Mouse (Mus musculus) heart, embryonic 15.5 days (tissue): Measurements from ENCODE around the gene Ska2. TPM values are rescaled to one million over a fixed set of nuclear protein-coding genes. Genes with fewer than 3 reads are reported as not detected.

ENCODE experiments used
- ATAC-seq: fragments of 200-750 bp; cut with Nextera tagmentation; replicated peaks from 2 replicates; pipeline ENCODE4 v1.8.0; 2017; ENCODE audit warnings: low read depth, moderate TSS enrichment; ENCODE audit not compliant: insufficient number of reproducible peaks, insufficient read depth, low FRiP score
- H3K27ac ChIP-seq: fragments of 300-500 bp; sonication (generic); 2 replicates; pipeline ENCODE4 v1.5.1; 2015; ENCODE audit warnings: mild to moderate bottlenecking, inconsistent platforms
- H3K27me3 ChIP-seq: fragments of 300-500 bp; sonication (generic); 2 replicates; pipeline ENCODE4 v1.6.1; 2015; ENCODE audit warnings: inconsistent platforms
- H3K36me3 ChIP-seq: fragments of 300-500 bp; sonication (generic); 2 replicates; pipeline ENCODE4 v1.6.1; 2015; ENCODE audit warnings: mild to moderate bottlenecking, inconsistent platforms
- H3K4me1 ChIP-seq: fragments of 300-500 bp; sonication (generic); replicated peaks from 2 replicates; pipeline ENCODE4 v1.6.1; 2015; ENCODE audit warnings: inconsistent platforms
- H3K4me2 ChIP-seq: fragments of 300-500 bp; sonication (generic); 2 replicates; pipeline ENCODE4 v1.6.1; 2015; ENCODE audit warnings: inconsistent platforms, mild to moderate bottlenecking, moderate library complexity
- H3K4me3 ChIP-seq: fragments of 300-500 bp; sonication (generic); 2 replicates; pipeline ENCODE4 v1.5.1; 2015; ENCODE audit warnings: mild to moderate bottlenecking, inconsistent platforms
- H3K9ac ChIP-seq: fragments of 300-500 bp; sonication (generic); 2 replicates; pipeline ENCODE4 v1.6.1; 2015; ENCODE audit warnings: mild to moderate bottlenecking, inconsistent platforms
- H3K9me3 ChIP-seq: fragments of 300-500 bp; sonication (generic); replicated peaks from 2 replicates; pipeline ENCODE4 v1.6.1; 2016; ENCODE audit warnings: inconsistent platforms
- WGBS: fragments of 180-500 bp; shearing (Covaris S2); methylation state at CpG from one replicate; pipeline ENCODE4 v1.1.7; 2015; ENCODE audit warnings: mixed read lengths; 5-methylcytosine and 5-hydroxymethylcytosine counted together
- polyA plus RNA-seq: library from polyadenylated mRNA; unstranded; fragments of >200 nt; fragmentation: Nextera tagmentation; extraction: Ambion mirVana; gene quantifications from 2 replicates; pipeline ENCODE4 v1.2.1, GENCODE M21; 2015

The Ska2 gene
- polyA plus RNA-seq, 1 experiment from 2014 or later: 46.9 TPM

DNA sequence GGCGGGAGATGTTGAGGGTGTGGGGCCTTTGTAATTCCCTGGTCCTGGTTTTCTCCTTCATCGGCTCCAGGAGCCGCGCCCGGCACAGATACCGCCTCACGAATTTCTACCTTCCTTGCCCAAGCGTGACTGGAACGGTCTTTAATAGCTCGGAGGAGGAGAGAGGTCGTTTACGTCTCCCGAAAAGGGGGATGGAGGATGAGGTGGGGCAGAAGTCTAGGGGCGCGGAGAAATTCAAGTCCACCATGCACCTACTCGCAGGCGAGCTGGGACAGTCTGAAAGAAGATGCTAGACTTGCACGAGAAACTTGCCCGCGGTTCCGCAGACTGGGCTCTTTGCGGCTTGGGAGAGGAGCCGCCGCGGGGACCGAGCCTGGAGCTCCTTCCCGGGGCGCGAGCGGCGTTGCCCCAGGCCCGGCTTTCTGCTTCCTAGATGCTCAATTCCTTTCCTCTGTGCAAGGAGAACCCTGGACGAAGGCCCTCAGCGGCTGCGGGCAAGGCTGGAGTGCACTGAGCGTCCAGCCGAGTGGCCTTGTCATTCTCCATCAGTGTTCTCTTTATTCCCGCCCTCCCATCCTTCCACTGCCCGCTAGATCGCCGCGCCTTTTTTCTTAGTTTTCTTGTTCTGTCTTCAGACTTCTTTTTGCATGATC, 611 bp downstream of the Ska2 start:
- H3K4me1 ChIP-seq: peaks cover 24% of the 10 kb centered on the region
- H3K27me3 ChIP-seq: no peaks in the 10 kb centered on the region
- no peak for ATAC-seq
- peak overlapping the region; percentile 97 for H3K27ac ChIP-seq
- peaks cover 19% of the 10 kb centered on the region for H3K36me3 ChIP-seq
- WGBS: under 1% methylated on average over 42 of the region's 42 CpGs
- no peaks in the 10 kb centered on the region for H3K9me3 ChIP-seq
- H3K4me2 ChIP-seq: peak overlapping the region; percentile 72
- H3K9ac ChIP-seq: peak overlapping the region; percentile 87
- peak overlapping the region; percentile 90 for H3K4me3 ChIP-seq

DNA sequence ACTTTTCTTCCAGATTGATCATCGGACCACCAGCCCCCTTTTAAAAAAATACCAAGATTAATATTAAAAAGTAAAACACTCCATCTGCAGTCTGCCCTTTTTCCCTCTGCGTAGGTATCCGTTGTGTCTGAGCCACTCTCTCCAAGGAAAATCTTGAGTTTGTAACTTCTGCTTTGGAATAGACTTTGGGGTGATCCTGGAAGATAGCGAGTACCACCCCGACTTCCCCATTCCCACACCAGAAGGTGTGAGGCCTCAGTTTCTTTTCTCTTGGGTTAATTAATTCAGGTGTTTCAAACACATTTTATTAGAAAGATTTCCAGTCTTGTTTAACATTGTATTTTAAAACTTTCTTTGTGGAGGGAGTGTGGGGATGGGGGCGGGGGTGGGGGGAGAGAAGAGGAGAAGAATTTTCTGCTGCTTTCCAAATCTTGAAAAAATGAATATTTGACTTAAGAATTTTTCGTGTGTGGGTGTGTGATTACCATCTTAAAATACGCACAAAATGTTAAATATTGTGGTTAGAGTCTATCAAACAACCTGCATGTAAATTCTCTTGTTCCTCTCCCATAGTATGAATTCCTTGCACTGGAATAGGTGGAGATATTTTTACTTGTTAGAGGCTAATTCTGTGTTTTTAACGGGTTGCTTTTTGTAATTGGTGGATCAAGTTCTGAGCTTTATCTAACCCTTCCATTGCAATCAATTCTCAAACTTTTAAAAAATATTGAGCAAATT, 1.3 kb downstream of the Ska2 start:
- ATAC-seq: no peak
- peaks cover 19% of the 10 kb centered on the region for H3K36me3 ChIP-seq
- no peaks in the 10 kb centered on the region for H3K27me3 ChIP-seq
- peak overlapping the region; percentile 87 for H3K9ac ChIP-seq
- H3K27ac ChIP-seq: peak overlapping the region; percentile 97
- H3K4me3 ChIP-seq: peak overlapping the region; percentile 90
- peaks cover 24% of the 10 kb centered on the region for H3K4me1 ChIP-seq
- H3K4me2 ChIP-seq: peak overlapping the region; percentile 72
- no peaks in the 10 kb centered on the region for H3K9me3 ChIP-seq
- WGBS: 7% methylated on average over 9 of the region's 9 CpGs

DNA sequence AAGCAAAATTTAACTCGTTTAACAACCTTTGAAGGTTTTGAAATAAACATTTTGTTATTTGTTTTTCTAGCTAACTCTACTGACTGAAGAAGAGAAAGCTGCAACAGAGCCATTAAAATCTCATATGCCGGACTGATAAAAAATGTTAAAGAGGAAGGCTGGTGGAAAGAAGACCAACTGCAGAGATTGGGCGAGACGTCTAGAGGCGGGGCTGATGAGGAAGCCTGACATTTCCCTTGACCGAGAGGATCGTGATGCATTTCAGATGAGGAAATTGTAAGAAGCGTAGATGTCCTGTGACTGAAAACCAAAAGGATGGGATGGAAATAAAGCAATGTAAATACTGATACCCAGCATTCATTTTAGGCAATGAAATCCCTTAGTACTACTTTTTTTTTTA, 12.8 kb downstream of the Ska2 start:
- Histone ChIP-seq H3K4me1 (peaks cover 3% of the 10 kb centered on the region; the same call in 1 of the 2 replicates), H3K9ac (no peak overlapping the region), H3K9me3 (no peaks in the 10 kb centered on the region), H3K27ac (no peak overlapping the region), H3K4me3 (no peak overlapping the region), H3K36me3 (peaks cover 63% of the 10 kb centered on the region), H3K4me2 (no peak overlapping the region), H3K27me3 (no peaks in the 10 kb centered on the region)
- WGBS: 75% methylated on average over 8 of the region's 8 CpGs
- ATAC-seq: no peak

DNA sequence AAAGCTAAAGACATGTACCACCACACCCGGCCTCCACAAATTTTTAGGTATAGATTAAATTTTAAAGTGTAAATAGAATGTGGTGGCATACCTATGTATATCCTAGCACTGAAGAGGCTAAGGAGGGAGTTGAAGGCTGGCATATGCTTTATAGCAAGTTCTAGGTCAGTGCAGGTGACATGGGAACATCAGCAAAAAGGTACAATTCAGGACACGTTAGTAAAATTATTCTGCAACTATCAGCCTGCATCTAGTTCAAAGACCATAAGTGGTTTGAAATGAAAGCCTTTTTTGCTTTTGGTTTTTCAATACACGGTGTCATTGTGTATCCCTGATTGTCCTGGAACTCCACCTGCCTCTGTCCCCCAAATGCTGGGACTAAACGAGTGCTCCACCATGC, 16.5 kb downstream of the Ska2 start:
- WGBS: 48% methylated on average over 4 of the region's 4 CpGs
- Histone ChIP-seq H3K4me2 (0 out of 2 replicates have a peak overlapping the region, but pooled peaks have one; percentile 88), H3K27ac (no peak overlapping the region), H3K4me3 (no peak overlapping the region), H3K36me3 (peaks cover 33% of the 10 kb centered on the region), H3K9ac (no peak overlapping the region), H3K4me1 (peaks cover 12% of the 10 kb centered on the region), H3K9me3 (no peaks in the 10 kb centered on the region), H3K27me3 (no peaks in the 10 kb centered on the region)
- ATAC-seq: no peak

DNA sequence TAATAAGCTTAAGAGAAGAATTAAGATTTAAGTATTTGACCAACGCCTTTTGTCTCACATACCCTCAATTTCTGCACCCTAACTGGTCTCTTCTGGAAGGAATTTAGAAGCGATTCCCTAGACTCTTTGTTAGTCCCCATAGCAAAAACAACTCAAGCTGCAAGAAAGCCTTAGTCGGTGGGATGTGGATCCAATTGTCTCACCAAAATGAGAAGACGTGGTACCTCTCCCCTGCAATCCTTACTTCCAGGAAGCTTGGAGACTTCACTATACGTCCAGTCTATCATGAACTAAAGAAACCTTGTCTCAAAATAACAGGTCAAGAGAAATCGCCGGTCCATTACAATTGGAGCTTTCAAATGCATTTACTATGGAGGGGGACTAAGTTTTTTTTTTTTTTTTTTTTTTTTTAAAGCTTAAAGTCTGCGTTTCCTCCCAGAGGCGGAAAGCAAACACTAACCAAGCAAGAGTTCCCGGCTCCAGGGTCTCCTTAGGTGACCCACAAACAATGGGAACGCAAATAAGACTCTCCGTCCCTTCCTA, 17.3 kb downstream of the Ska2 start:
- Histone ChIP-seq H3K9me3 (no peaks in the 10 kb centered on the region), H3K27me3 (no peaks in the 10 kb centered on the region), H3K9ac (peak overlapping the region; percentile 42), H3K4me3 (peak overlapping the region; percentile 87), H3K4me2 (peak overlapping the region; percentile 88), H3K4me1 (peaks cover 12% of the 10 kb centered on the region), H3K36me3 (peaks cover 27% of the 10 kb centered on the region), H3K27ac (peak overlapping the region; percentile 91)
- ATAC-seq: no peak
- WGBS: 1% methylated on average over 12 of the region's 12 CpGs

DNA sequence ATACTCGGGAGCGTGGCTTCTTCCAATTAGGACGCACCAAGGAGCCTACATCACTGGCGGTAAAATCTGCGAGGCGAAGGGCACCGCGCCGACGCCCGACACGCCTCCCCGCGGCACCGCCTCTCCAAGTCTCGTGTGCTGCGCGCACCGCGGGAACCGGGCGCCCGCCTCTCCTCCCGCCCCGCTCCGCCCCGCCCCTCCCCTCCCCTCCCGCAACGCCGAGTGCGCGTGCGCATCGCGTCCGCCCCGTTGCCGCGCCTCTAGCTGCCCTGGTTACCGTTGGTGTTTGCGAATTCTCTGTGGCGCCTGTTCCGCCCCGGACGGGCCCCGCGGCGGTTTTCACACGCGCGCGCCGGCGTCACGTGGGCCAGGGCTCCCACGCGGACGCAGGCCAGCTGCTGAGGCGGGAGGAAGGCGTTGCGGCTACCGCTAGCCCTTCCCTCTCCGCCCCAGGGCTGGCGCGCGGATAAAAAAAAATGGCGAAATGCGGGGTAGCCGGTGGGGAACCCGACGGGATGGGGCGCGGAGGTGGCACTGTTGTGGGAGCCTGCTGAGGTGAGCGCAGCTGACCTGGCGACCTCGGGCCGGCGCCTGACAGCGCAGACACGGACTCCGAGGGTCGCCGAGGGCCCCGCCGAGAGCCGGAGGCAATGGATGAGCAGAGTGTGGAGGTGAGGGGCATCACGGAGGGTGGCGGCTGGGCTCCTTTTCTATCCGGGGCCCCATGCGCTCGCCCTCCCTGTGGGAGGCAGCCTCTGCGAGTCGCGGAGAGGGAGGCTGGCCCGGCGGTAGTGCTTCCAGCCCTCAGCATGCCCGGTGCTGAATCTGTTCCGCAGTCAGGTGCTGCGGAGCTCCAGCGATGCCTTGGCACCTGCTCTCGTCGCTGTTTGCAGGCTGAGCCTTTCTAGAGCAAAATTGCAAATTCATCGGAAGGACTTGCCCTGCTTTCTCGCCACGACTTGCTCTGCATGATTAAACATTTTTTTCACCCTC, 18.1 kb downstream of the Ska2 start, which contains the start of gene Trim37:
Gene Trim37 (plus strand): TSS at position 254 of the 993 bp plus-strand sequence.
- under 1% methylated on average over 105 of the region's 105 CpGs for WGBS
- no peaks in the 10 kb centered on the region for H3K27me3 ChIP-seq
- peak within 1 kb of the TSS; percentile 91 for H3K27ac ChIP-seq
- H3K9ac ChIP-seq: peak within 1 kb of the TSS; percentile 77
- peak within 1 kb of the TSS; percentile 88 for H3K4me2 ChIP-seq
- H3K36me3 ChIP-seq: peaks cover 23% of the 10 kb centered on the region
- peak; percentile 92 for ATAC-seq
- H3K4me3 ChIP-seq: peak within 1 kb of the TSS; percentile 87
- no peaks in the 10 kb centered on the region for H3K9me3 ChIP-seq
- H3K4me1 ChIP-seq: peaks cover 12% of the 10 kb centered on the region

DNA sequence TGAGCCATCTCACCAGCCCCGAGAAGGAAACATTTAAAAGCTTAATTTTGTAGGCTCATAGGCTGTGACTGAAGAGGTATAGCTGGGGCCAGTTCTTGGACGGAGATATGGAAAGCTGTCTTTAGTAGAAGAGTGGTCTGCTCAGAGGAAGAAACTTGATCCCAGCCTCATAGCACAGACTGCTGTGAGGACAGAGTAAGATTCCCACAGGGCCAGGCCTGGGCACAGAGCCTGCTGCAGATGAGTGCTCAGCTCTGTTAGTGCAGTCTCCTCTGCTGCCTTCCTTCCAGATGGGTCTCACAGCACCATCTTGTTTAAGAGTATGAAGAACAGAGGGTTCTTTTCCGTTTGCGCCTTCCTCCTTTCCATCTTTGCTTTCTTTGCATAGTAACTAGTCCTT, 27.2 kb downstream of the Ska2 start:
- Histone ChIP-seq H3K9ac (no peak overlapping the region), H3K27me3 (no peaks in the 10 kb centered on the region), H3K27ac (no peak overlapping the region), H3K4me2 (no peak overlapping the region), H3K9me3 (no peaks in the 10 kb centered on the region), H3K36me3 (no peaks in the 10 kb centered on the region), H3K4me1 (no peaks in the 10 kb centered on the region), H3K4me3 (no peak overlapping the region)
- no peak for ATAC-seq
- WGBS: 84% methylated on average over 4 of the region's 4 CpGs

DNA sequence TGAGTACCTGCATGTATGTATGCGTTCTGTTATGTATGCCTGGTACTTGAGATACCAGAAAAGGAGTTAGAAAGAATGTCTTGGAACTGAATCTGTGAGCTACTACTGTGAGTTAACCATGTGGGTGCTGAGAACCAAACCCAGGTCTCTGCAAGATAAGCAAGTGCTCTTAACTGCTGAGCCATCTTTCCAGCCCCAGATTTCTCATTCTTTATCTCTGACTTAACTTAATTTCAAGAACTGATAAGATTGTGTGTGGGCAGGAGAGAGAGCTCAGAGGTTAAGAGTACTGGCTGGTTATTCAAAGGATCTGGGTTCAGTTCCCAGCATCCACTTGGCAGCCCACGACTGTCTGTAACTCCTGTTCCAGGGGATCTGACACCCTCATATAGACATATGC, 49.0 kb downstream of the Ska2 start:
- Histone ChIP-seq H3K9me3 (no peaks in the 10 kb centered on the region), H3K36me3 (peaks cover 3% of the 10 kb centered on the region; the same call in 1 of the 2 replicates), H3K27ac (no peak overlapping the region), H3K4me3 (no peak overlapping the region), H3K9ac (no peak overlapping the region), H3K4me2 (no peak overlapping the region), H3K27me3 (no peaks in the 10 kb centered on the region), H3K4me1 (no peaks in the 10 kb centered on the region)
- no peak for ATAC-seq
- WGBS: 90% methylated on average over 2 of the region's 2 CpGs

DNA sequence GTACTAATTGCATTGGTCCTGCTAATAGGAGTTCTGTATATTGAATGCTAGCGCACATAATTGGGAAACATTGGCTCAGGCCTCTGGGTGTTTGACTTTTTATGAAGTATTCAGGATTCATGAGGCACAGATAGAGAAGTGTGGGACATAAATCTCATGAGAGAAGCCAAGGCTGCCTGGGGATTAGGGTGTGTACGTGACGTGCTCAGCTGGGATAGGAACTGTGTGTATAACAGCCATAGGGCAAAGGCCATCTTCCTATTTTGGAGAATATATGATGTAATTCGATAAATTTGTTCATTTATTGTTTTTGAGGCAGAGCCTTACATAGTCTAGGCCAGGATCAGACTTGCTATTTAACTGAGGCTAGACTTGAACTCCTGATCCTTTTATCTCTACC, 53.7 kb downstream of the Ska2 start:
- Histone ChIP-seq H3K4me3 (no peak overlapping the region), H3K27ac (no peak overlapping the region), H3K4me1 (no peaks in the 10 kb centered on the region), H3K36me3 (peaks cover 33% of the 10 kb centered on the region; the same call in 1 of the 2 replicates), H3K9me3 (no peaks in the 10 kb centered on the region), H3K27me3 (no peaks in the 10 kb centered on the region), H3K4me2 (no peak overlapping the region), H3K9ac (no peak overlapping the region)
- WGBS: 84% methylated on average over 4 of the region's 4 CpGs
- no peak for ATAC-seq

DNA sequence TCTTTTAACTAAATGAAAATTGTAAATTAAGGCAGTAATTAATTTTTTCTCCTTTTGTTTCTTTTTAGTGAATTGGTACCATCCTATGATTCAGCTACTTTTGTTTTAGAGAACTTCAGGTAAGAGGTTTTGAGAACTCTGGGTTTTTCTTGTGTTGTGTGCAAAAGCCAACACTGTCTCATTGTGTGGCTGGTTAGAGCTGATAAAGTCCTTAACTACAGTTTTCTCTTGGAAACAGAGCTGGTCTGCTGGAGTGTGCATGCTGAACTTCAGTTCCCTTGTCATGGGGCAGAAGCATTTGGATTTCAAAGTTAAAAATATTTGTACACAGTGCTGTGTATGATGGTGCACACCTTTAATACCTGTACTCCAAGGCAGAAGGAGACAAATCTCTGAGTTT, 54.7 kb downstream of the Ska2 start:
- H3K36me3 ChIP-seq: peaks cover 42% of the 10 kb centered on the region; the same call in 1 of the 2 replicates
- no peaks in the 10 kb centered on the region for H3K4me1 ChIP-seq
- no peak overlapping the region for H3K9ac ChIP-seq
- ATAC-seq: no peak
- H3K27me3 ChIP-seq: no peaks in the 10 kb centered on the region
- no peak overlapping the region for H3K4me2 ChIP-seq
- H3K9me3 ChIP-seq: no peaks in the 10 kb centered on the region
- no peak overlapping the region for H3K27ac ChIP-seq
- no peak overlapping the region for H3K4me3 ChIP-seq

DNA sequence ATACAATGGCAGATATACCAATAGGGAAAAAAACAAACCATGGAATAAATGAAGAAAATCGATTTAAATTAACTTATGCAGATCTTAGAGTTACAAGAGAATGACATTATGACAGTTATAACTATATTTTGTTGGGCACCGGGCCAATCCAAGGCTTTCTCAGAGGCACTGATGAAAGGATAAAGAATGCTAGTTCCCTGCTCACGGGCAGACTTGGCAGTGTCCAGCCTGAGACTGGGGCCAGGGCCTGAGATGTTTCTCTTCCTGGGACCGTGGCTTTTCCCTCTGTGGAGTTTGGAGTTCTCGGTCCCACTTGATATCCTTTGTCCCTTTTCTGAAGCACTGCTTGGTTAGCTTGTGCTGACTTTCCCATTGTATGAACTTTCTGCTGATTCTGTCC, 64.6 kb downstream of the Ska2 start:
- H3K9ac ChIP-seq: no peak overlapping the region
- no peak overlapping the region for H3K4me2 ChIP-seq
- H3K4me3 ChIP-seq: no peak overlapping the region
- H3K27ac ChIP-seq: no peak overlapping the region
- H3K9me3 ChIP-seq: no peaks in the 10 kb centered on the region
- WGBS: 71% methylated on average over 5 of the region's 5 CpGs
- no peak for ATAC-seq
- no peaks in the 10 kb centered on the region for H3K4me1 ChIP-seq
- peaks cover 4% of the 10 kb centered on the region; the same call in 1 of the 2 replicates for H3K36me3 ChIP-seq
- no peaks in the 10 kb centered on the region for H3K27me3 ChIP-seq
